Mouse (Mus musculus) stomach, postnatal 0 days (tissue): ENCODE data around the gene Uba52.

Source experiments
- CTCF ChIP-seq: IDR thresholded peaks from 2 replicates; pipeline ENCODE4 v1.5.1; 2016; ENCODE audit warnings: antibody characterized with exemption, low read depth, mild to moderate bottlenecking, moderate library complexity
- EP300 ChIP-seq: optimal IDR thresholded peaks from 2 replicates; pipeline ENCODE3; 2016; ENCODE audit warnings: antibody characterized with exemption

GRCm38 (mm10) chr8:70495771-70496062 lies 14.9 kb downstream of the Uba52 start:
- TF ChIP-seq CTCF (no peak), EP300 (no peak)
